Mouse (Mus musculus) megakaryocyte, embryonic 14.5 days (primary cell): ENCODE measurements at regions not wholly inside any gene's neighbourhood (a gene's known extent, or its start where the extent isn't known, plus 50 kb on each side); places are given as distances from the start of the nearest gene placed in this dataset.

Experiments
- FLI1 ChIP-seq: IDR thresholded peaks from 2 replicates; pipeline ENCODE4 v1.6.1; 2012; ENCODE audit warnings: low read length, inconsistent platforms, mixed read lengths
- GATA1 ChIP-seq: IDR thresholded peaks from 3 replicates; pipeline ENCODE4 v1.6.1; 2012; ENCODE audit warnings: mixed read lengths, low read length, inconsistent platforms, borderline replicate concordance

DNA sequence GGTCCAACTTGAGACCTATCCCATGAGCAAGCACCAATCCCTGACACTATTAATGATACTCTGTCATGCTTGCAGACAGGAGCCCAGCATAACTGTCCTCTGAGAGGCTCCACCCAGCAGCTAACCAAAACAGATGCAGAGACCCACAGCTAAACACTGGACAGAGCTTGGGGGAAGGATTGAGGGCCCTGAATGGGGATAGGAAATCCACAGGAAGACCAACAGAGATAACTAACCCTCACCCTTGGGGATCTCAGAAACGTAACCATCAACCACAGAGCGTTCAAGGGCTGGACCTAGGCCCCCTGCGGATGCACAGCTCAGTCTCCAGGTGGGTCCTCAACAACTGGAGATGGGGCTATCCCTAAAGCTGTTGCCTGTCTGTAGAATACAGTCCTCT lies 93.7 kb downstream of the Cd24a start:
- no peak for TF ChIP-seq GATA1
- no peak for TF ChIP-seq FLI1
